Mouse (Mus musculus): Measurements from ENCODE around the gene Rcor3.

DNA sequence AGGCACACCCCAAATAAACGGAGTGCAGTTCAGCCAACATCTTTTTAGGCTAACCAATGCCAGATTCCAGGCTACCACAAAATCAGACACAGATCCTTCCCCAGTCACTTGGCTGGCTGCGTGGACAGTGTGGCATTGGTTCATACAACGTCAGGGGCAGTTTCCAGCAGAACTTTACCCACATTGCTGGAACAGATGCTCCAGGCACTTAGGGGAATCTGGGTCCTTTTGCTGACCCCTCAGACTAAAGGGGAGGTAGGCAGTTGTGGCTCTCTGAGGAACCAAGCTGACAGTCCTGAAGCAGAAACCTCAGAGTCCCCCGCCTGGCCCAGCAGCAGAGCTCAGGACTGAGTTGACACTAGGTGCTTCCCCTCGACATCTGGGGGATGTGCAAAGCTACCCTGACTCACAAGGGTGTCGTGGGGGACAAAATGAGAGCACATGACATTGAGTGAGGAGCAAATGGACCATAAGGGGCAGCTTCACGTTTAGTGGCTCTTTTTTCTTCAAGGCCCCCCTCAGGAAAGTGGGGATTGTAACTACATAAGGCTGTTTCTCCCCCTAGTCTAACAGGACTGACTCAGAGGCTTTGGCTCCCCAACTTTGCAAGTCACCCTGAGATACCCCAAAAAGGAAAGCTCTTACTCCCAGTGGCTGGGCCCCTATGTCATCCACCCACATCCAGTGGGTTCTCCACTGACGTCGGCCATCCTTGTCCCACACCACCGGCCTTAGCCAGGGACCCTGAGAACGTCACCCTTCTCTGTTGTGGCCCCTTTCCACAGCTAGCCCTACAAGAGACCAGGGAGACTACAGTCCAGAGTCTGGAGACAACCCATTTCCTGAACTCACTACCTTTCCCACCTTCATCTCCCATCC lies 46.9 kb downstream of the Rcor3 start:
- TF ChIP-seq CTCF (IDR thresholded peaks at IDR 0.05; ENCODE audit: low read depth) (no peak), EP300 (IDR thresholded peaks at IDR 0.05; ENCODE audit: low read depth) (no peak)

All from liver, postnatal 0 days (tissue).